Mouse (Mus musculus): ENCODE results near the gene Fhl3.

DNA sequence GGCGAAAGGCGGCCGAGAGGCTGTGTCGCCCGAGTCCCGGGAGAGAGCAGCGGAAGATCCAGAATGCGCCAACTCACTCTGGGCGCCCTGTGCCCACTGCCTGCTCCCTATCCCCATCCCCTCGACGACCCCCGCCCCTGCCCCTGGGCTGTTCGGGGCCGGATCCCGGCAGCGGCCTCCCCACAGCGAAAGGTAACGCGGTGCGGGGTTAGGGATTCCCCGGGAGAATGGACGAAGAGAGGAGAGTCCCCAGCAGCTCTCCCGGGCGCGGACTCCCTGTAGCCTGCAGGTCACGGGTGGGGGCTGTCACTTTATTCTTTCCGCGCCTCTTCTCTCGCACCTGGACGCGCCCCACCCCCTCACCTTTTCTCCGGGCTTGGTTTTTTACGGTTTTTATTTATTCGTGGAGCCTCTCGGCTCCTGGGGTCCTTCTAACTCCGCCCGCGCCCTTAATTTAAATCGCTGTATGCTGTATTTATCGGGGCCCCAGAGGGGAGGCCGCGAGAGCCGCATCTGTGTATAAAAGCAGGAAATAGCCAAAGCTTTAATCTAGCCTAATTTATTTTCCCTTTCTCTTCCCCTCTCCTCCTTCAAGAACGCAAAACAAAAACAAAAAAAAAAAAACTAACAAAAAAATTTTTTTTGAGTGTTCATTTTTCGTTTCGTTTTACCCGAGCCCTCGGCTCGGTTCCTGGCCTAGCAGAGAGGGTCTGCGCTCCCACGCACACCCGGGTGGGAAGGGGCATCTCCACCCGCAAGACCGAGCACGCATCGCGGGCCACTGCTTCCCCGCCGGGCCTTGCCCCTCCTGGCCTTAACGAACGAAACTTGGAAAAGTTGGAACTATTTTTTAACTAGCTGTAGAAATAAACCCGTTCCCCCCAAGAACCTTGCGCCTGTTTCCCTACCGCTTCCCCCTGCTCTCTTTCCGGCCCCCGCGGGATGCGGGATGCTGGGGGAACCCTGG, 41.0 kb upstream of the Fhl3 start:
- TF ChIP-seq CTCF (IDR thresholded peaks at IDR 0.05; ENCODE audit: control insufficient read depth, insufficient read depth, insufficient read length), result no peak
- no peak for TF ChIP-seq USF1 (IDR thresholded peaks at IDR 0.05; ENCODE audit: low read depth)
- no peak for TF ChIP-seq CEBPB (IDR thresholded peaks at IDR 0.05; ENCODE audit: low read depth)

All from C2C12 (cell line).